Comparison of ENCODE assay signal across 13 mouse cellular contexts in the genomic region with DNA sequence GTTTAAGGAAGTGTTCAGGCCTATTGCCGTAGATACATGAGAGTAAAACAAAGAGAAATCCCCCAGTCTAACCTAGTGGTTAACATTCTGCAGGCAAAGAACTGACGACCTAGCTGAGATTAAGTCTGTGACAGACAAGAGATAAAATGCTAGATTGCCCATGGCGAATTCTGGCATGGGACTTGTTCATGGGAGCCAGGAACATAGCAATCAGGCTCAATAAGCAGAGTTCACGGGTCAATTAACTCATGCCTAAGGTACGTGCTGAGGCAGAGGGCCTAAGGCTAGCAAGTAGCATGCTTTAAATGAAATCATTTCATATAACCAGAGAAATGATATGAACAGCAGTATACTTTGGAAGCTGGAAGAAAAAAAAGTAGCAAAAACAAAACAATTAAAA.
"Had no signal": no experiment of that assay in that cellular context is flagged by ENCODE, and none has a peak within 500 bp of the region (broad histone marks: within the 10 kb centered on the region; RNA-seq: fewer than 3 reads in every experiment).

No protein-coding gene starts in this region.

- H3K9ac ChIP-seq: kidney, embryonic 15.5 days; liver, embryonic 13.5 days; liver, postnatal 0 days; lung, embryonic 15.5 days; neural tube, embryonic 12.5 days; stomach, embryonic 15.5 days had no signal

- H3K36me3 ChIP-seq: kidney, embryonic 15.5 days; limb, embryonic 10.5 days; liver, embryonic 13.5 days; lung, embryonic 15.5 days; neural tube, embryonic 12.5 days; stomach, embryonic 15.5 days had no signal

- H3K4me2 ChIP-seq: kidney, embryonic 15.5 days; liver, embryonic 13.5 days; lung, embryonic 15.5 days; neural tube, embryonic 12.5 days; stomach, embryonic 15.5 days had no signal

- H3K9me3 ChIP-seq: kidney, embryonic 15.5 days; limb, embryonic 10.5 days; liver, embryonic 13.5 days; lung, embryonic 15.5 days; neural tube, embryonic 12.5 days; stomach, embryonic 15.5 days had no signal

- ATAC-seq: liver, postnatal 0 days had no signal

- DNase-seq: kidney, adult 2 months; kidney, postnatal 25 days; liver, embryonic 13.5 days; liver, postnatal 0 days; right cerebral cortex, postnatal 14 days; thymus, adult 2 months; thymus, postnatal 25 days had no signal

- H3K27me3 ChIP-seq: kidney, embryonic 15.5 days; liver, embryonic 13.5 days; lung, embryonic 15.5 days; neural tube, embryonic 12.5 days; stomach, embryonic 15.5 days had no signal

- H3K27ac ChIP-seq: kidney, embryonic 15.5 days; left cerebral cortex, adult 2 months; limb, embryonic 10.5 days; liver, embryonic 13.5 days; lung, embryonic 15.5 days; neural tube, embryonic 12.5 days; stomach, embryonic 15.5 days had no signal

- H3K4me1 ChIP-seq: kidney, embryonic 15.5 days; limb, embryonic 10.5 days; liver, embryonic 13.5 days; lung, embryonic 15.5 days; neural tube, embryonic 12.5 days; stomach, embryonic 15.5 days had no signal

- H3K4me3 ChIP-seq: kidney, embryonic 15.5 days; left cerebral cortex, adult 2 months; limb, embryonic 10.5 days; liver, embryonic 13.5 days; lung, embryonic 15.5 days; neural tube, embryonic 12.5 days; stomach, embryonic 15.5 days had no signal
